Mouse (Mus musculus) erythroblast, embryonic 14.5 days (primary cell): ENCODE results near the gene Loxl1.

ENCODE experiments used
- GATA1 ChIP-seq: IDR thresholded peaks from 2 replicates; pipeline ENCODE4 v1.6.1; 2012; ENCODE audit warnings: low read length, inconsistent platforms, mixed read lengths
- TAL1 ChIP-seq: IDR thresholded peaks from 3 replicates; pipeline ENCODE4 v1.6.1; 2012; ENCODE audit warnings: low read length, inconsistent platforms, mixed read lengths

DNA sequence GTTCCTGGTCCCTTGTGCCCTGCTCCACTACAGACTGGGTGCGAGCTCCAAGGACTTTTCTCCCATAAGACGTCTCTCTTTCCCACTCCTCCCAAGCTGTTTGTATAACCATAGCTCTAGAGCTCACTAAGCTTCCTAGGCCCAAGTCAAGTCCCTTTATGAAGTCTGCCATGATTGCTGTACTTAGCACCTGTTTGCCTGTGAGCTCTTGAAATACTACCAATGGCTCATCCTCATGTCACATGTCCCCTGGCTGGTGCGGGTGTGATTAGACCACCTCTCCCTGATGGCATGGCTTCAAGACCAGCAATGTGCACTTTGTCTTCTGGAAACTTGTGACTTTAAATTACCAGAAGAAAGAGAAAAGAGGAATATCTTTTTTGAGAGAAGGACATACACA, 17.6 kb downstream of the Loxl1 start:
- TF ChIP-seq GATA1 (no peak), TAL1 (no peak)
